Mouse (Mus musculus) adrenal gland, postnatal 4 days (tissue): Measurements from ENCODE around the gene Tgm1. TPM values are rescaled to one million over a fixed set of nuclear protein-coding genes. Genes with fewer than 3 reads are reported as not detected.

ENCODE experiments used
- DNase-seq, 2 experiments: peaks; one replicate each; pipeline ENCODE4 v3.0.0; 2021 to 2022; ENCODE audit warnings: low spot score in 2 of 2, mixed read lengths in 2 of 2
- total RNA-seq, 2 experiments: library from RNA; stranded (reverse); gene quantifications; 2 replicates each; pipeline ENCODE4 v1.2.3; 2021

The Tgm1 gene
- total RNA-seq, 2 experiments from 2014 or later: 1.4 to 1.8 TPM

DNA sequence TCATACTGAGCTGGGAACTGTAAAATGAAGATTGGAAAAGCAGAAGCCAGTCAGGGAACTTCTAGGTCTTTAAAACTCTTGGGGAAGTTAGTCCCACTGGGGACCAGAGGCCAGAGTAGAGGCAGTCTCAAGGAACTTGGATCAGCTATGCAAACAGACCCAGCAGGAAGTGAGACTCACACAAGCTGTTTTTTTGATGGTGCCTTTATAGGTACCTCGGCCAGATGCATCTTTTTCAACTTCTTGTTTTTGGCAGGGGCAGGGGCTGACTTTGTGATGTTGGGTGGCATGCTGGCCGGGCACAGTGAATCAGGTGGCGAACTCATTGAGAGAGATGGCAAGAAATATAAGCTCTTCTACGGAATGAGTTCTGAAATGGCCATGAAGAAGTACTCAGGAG is 36.1 kb downstream of the Tgm1 start:
- DNase-seq: no peak

DNA sequence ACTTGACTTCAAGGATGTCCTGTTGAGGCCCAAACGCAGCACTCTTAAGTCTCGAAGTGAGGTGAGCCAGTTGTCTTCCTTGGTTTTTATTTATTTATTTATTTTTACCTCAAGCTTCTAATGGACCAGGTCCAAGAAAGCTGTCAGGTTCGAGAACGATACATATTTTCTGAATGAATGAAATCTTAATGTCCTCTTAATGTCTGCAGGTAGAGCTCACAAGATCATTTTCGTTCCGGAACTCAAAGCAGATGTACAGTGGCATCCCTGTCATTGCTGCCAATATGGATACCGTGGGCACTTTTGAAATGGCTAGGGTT is 41.0 kb downstream of the Tgm1 start:
- DNase-seq: no peak

DNA sequence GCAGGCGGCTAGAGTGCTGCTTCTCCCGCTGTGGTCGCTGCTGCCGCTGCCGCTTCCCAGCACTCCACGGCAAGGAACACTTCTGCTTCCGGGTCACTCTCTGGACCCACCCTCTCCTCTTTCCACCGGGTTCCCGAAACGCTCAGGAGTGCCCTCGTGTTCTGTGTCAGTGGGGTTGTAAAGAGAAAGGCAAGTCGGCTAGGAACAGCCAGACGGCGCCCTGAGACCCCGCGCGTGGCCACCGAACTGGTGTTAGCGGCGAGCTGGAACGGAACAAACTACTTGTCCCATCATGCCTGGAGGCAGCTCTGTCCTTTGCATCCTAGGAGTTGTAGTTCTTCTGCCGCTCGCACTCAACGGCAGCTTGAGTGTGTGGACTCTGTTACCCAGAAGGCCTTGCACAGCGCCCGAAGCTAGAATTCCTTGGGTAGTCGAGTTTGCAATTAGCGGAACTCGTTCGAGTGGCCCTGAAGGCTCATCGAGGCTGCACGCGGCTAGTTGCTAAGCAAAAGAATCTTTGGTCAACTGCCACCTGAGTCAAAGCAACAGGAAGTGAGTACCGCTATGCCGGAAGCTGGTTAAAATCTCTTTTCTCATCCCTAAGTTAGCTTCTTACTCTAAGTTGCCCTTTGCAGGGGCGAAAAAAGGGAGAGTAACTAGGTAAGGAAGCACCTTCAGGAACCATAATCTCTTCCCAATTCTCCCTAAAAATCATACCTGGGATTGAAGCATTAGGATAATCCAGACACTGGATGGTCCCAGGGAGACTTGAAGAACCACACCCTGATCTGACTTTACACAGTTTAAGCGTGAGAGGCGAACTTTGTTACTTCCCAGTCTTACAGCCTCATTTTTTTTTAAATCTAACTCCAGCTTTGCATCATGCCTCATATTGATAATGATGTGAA is 41.6 kb downstream of the Tgm1 start, which contains the start of the genes Gmpr2 and Nedd8:
Gene Gmpr2, plus strand, starts transcription at position 109 of the 908 bp plus-strand sequence.
Gene Nedd8, minus strand, starts transcription at position 292 of the 908 bp plus-strand sequence.
- DNase-seq: peak; percentile 46 to 80

DNA sequence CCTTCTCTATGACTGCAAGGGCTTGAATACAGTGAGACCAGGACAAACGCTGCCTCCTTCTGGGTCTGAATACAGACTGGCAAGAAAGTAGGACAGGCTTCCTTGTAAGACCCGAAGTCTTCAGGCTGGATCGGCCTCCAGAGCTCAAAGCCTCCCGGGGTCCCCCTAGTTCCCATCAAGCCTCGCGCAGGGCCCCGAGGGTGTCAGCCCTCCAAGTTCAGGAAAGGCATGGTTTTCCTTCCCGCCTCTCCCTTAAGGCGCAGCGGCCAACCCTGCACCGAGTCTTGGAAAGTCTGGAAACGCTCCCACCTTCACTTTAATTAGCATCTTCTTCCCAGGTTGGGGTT is 42.3 kb downstream of the Tgm1 start:
- no peak for DNase-seq

DNA sequence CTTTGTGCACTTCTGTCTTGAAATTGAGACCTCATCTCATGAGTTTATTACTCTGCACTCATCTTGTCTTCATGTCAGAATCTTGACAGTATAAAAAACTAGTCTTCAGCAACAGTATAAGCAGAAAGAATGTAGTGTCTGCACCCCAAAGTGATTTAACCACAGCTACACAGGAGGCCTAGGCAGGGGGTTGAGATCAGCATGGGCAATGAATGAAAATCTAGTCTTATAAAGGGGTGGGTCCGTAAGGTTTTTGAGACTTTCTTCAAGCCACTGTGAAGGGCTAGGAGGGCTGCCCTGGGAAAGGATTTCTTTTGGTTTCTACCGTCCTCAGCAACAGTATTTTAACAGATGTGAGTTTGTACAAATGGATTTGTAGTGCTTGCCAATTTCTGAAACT is 53.1 kb downstream of the Tgm1 start:
- no peak for DNase-seq

DNA sequence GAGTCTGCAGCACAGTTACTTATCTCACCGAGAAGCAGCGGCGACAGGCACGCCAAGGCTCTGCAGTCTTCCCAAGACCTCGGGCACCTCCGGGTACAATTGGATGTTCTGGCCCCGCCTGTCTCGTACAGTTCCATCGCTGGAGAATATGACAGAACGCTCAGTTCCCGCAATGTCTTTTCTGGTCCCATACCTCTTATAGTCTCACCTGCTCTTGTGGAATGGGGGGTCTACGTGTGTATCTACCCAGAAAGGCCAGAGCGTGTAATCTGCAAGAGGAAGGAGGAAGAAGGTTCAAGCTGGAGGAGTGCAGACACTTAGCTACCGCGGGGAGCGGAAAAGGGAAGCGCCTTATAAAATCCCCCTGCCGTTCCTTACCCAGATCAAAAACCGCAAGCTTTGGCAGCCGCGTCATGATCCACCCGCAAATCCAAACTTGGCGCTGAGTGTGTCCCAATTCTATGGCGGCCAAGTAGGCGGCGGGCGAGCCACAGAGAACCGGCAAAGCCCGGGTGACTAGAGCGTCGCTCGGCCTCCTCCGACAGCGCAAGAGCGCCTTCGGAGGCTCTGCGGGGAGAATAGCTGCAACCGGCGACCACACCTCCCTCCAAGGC is 53.7 kb downstream of the Tgm1 start, which contains the start of gene Mdp1:
Gene Mdp1, minus strand, starts transcription at position 549 of the 614 bp plus-strand sequence.
- peak; percentile 60 to 64 for DNase-seq

DNA sequence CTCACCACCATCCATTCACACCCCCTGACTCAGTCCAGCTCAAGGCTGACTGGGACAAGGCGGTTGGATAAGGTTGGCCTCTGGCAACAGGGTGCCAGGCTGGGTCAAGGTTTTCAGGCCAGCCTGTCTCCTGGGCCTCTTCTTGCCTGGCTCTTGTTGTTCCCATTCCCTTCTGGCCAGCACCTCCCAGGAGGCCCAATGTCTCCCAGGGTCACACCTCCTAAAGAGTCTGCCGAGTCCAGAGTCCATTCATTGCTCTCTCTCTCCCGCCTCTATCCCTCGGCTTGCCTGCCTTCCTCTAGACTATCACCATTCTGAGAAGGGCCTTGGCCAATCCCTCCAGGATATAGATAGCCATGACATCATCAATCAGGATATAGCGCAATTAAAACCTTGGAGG is 55.7 kb downstream of the Tgm1 start:
- no peak for DNase-seq

DNA sequence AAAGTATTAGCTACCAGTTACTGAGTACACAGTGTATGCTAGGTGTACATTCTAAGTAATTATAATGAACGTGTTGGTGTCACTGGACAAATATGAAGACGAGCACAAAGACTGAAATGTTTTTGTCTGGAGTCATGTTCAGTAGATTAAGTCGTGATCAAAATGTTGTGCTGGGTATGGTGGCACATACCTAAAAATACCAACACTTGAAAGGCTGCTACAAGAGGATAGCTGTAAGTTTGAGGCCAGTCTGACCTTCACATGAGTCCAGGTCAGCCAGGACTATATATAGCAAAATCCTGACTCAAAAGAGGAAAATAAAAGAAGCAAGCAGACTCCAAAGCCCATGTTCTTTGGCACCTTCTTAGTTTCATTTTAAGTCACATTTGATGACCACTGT is 56.8 kb downstream of the Tgm1 start:
- no peak for DNase-seq

DNA sequence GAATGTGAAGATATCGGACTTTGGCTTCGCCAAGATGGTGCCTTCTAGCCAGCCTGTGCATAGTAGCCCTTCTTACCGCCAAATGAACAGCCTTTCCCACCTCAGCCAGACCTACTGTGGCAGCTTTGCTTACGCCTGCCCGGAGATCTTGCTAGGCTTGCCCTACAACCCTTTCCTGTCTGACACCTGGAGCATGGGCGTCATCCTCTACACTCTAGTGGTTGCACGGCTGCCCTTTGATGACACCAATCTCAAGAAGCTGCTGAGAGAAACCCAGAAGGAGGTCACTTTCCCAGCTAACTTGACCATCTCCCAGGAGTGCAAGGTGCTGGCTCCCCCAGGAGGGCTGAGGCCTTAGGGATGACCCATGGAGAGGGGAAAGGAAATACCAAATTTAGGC is 62.2 kb downstream of the Tgm1 start:
- DNase-seq: no peak

Other genes starting within 250 kb of the Tgm1 start
- 10 to 100 TPM; 82.9 to 85.8 TPM for gene Dhrs4, start 235.2 kb downstream of the Tgm1 start, total RNA-seq
- gene Carmil3, start 223.3 kb downstream of the Tgm1 start, total RNA-seq: 10 to 100 TPM; 19.6 to 25.4 TPM
- gene Cpne6, start 203.5 kb downstream of the Tgm1 start, total RNA-seq: 1 to 10 TPM in 1 of 2 experiments, under 1 TPM in 1; 0.53 to 1.1 TPM
- gene Nrl, start 188.9 kb downstream of the Tgm1 start, total RNA-seq: not detected
- gene Pck2, start 173.7 kb downstream of the Tgm1 start, total RNA-seq: 10 to 100 TPM; 63.4 to 64.0 TPM
- 10 to 100 TPM; 84.6 to 91.6 TPM for gene Dcaf11, start 153.9 kb downstream of the Tgm1 start, total RNA-seq
- 1 to 10 TPM; 1.0 to 1.2 TPM for gene A730061H03Rik, start 153.5 kb downstream of the Tgm1 start, total RNA-seq
- 1 to 10 TPM; 6.5 to 10.0 TPM for gene Fitm1, start 138.3 kb downstream of the Tgm1 start, total RNA-seq
- 100 to 1,000 TPM; 302 to 310 TPM for gene Psme1, start 135.8 kb downstream of the Tgm1 start, total RNA-seq
- gene Emc9, start 128.6 kb downstream of the Tgm1 start, total RNA-seq: 10 to 100 TPM; 40.9 to 47.0 TPM
- gene Psme2, start 122.8 kb downstream of the Tgm1 start, total RNA-seq: 100 to 1,000 TPM; 336 to 355 TPM
- gene Rnf31, start 122.2 kb downstream of the Tgm1 start, total RNA-seq: 10 to 100 TPM; 35.0 to 40.3 TPM
- gene Irf9, start 110.4 kb downstream of the Tgm1 start, total RNA-seq: 10 to 100 TPM; 19.1 to 19.9 TPM
- gene Rec8, start 95.9 kb downstream of the Tgm1 start, total RNA-seq: 1 to 10 TPM; 8.0 to 8.6 TPM
- gene Ipo4, start 78.0 kb downstream of the Tgm1 start, total RNA-seq: 100 to 1,000 TPM in 1 of 2 experiments, 10 to 100 TPM in 1; 96.8 to 108 TPM
- gene Gm49378, start 76.0 kb downstream of the Tgm1 start, total RNA-seq: 1 to 10 TPM; 3.8 to 4.5 TPM
- gene Tm9sf1, start 70.1 kb downstream of the Tgm1 start, total RNA-seq: 100 to 1,000 TPM in 1 of 2 experiments, 10 to 100 TPM in 1; 98.6 to 102 TPM
- gene Tssk4, start 63.7 kb downstream of the Tgm1 start, total RNA-seq: 1 to 10 TPM; 1.7 to 2.8 TPM
- 10 to 100 TPM; 57.4 to 63.3 TPM for gene Mdp1, start 53.4 kb downstream of the Tgm1 start, total RNA-seq
- 10 to 100 TPM; 29.2 to 29.7 TPM for gene Gmpr2, start 42.0 kb downstream of the Tgm1 start, total RNA-seq
- gene Nedd8, start 41.8 kb downstream of the Tgm1 start, total RNA-seq: 100 to 1,000 TPM; 316 to 337 TPM
- gene Tinf2, start 32.1 kb downstream of the Tgm1 start, total RNA-seq: 10 to 100 TPM; 33.0 to 33.2 TPM
- 10 to 100 TPM; 23.8 to 25.7 TPM for gene Rabggta, start 8.3 kb upstream of the Tgm1 start, total RNA-seq
- 10 to 100 TPM; 74.1 to 77.7 TPM for gene Dhrs1, start 31.8 kb upstream of the Tgm1 start, total RNA-seq
- 10 to 100 TPM; 24.5 to 27.1 TPM for gene Nop9, start 31.8 kb upstream of the Tgm1 start, total RNA-seq
- 10 to 100 TPM in 1 of 2 experiments, 1 to 10 TPM in 1; 4.6 to 12.0 TPM for gene Cideb, start 44.5 kb upstream of the Tgm1 start, total RNA-seq
- gene Ltb4r2, start 47.5 kb upstream of the Tgm1 start, total RNA-seq: under 1 TPM; 0.17 to 0.34 TPM
- 1 to 10 TPM; 1.3 to 2.9 TPM for gene Ltb4r1, start 52.0 kb upstream of the Tgm1 start, total RNA-seq
- 10 to 100 TPM; 10.4 to 10.9 TPM for gene Adcy4, start 70.2 kb upstream of the Tgm1 start, total RNA-seq
- 10 to 100 TPM in 1 of 2 experiments, 1 to 10 TPM in 1; 8.4 to 12.2 TPM for gene Ripk3, start 74.9 kb upstream of the Tgm1 start, total RNA-seq
- gene Nfatc4, start 109.2 kb upstream of the Tgm1 start, total RNA-seq: 10 to 100 TPM; 47.0 to 49.4 TPM
- 10 to 100 TPM; 46.0 to 52.0 TPM for gene Nynrin, start 140.1 kb upstream of the Tgm1 start, total RNA-seq
- gene Cbln3, start 170.5 kb upstream of the Tgm1 start, total RNA-seq: under 1 TPM; 0.39 to 0.76 TPM
- 10 to 100 TPM; 29.7 to 29.9 TPM for gene Khnyn, start 171.0 kb upstream of the Tgm1 start, total RNA-seq
- 10 to 100 TPM; 65.3 to 71.9 TPM for gene Sdr39u1, start 186.4 kb upstream of the Tgm1 start, total RNA-seq
- gene Cma1, start 230.7 kb upstream of the Tgm1 start, total RNA-seq: 10 to 100 TPM; 10.4 to 19.2 TPM
- gene Cma2, start 237.1 kb upstream of the Tgm1 start, total RNA-seq: under 1 TPM; 0.62 to 0.76 TPM